Mouse (Mus musculus): ENCODE measurements around the gene Smim17. TPM values are rescaled to one million over a fixed set of nuclear protein-coding genes. Genes with fewer than 3 reads are reported as not detected.
A peak's percentile ranks its signal among the peaks of the same experiment; 100 is the strongest.
"Not testable (repeated sequence)": the region's sequence is repeated elsewhere in the genome, so short reads cannot be mapped to it uniquely, and the experiment has no call there.

Gene Smim17
- total RNA-seq, 2 experiments from 2014 or later, result not detected

- no peak for DNase-seq
Measured at GRCm38 (mm10) chr7:6415442-6415787, 16.9 kb downstream of the Smim17 start.

- DNase-seq, result no peak
Measured at GRCm38 (mm10) chr7:6419894-6420293, 21.4 kb downstream of the Smim17 start.

- DNase-seq, result no peak
Measured at GRCm38 (mm10) chr7:6429381-6429780, 30.9 kb downstream of the Smim17 start.

GRCm38 (mm10) chr7:6430342-6430741 is 31.8 kb downstream of the Smim17 start:
- peak; percentile 24 for DNase-seq

- DNase-seq, result no peak
Measured at GRCm38 (mm10) chr7:6438388-6438787, 39.9 kb downstream of the Smim17 start, which contains the start of gene Olfr1344. Olfr1344 (plus strand) TSS chr7:6438688.

- no peak for DNase-seq
Measured at GRCm38 (mm10) chr7:6441173-6441572, 42.7 kb downstream of the Smim17 start.

GRCm38 (mm10) chr7:6447771-6448170 is 49.3 kb downstream of the Smim17 start:
- no peak for DNase-seq

- DNase-seq, result no peak
Measured at GRCm38 (mm10) chr7:6455868-6456267, 57.4 kb downstream of the Smim17 start, which contains the start of gene Olfr1336. Olfr1336 (plus strand) TSS chr7:6456168.

- DNase-seq, result no peak
Measured at GRCm38 (mm10) chr7:6456399-6456798, 57.9 kb downstream of the Smim17 start.

- DNase-seq, result no peak
Measured at GRCm38 (mm10) chr7:6466951-6467350, 68.4 kb downstream of the Smim17 start, which contains the start of gene Olfr1346. Olfr1346 (plus strand) TSS chr7:6467101.

GRCm38 (mm10) chr7:6477633-6478032 is 79.1 kb downstream of the Smim17 start:
- DNase-seq, result not testable (repeated sequence)

Other genes with a start within 250 kb of the Smim17 start
- 10 to 100 TPM; 43.4 to 50.3 TPM for gene Zfp787, start 242.7 kb upstream of the Smim17 start, total RNA-seq (2021)
- gene Zfp444, start 226.5 kb upstream of the Smim17 start, total RNA-seq (2021), result 10 to 100 TPM; 11.8 to 15.2 TPM
- not detected for gene Galp, start 201.6 kb upstream of the Smim17 start, total RNA-seq (2021)
- not detected for gene Zscan5b, start 176.4 kb upstream of the Smim17 start, total RNA-seq (2021)
- not detected for gene Epp13, start 146.0 kb upstream of the Smim17 start, total RNA-seq (2021)
- gene Zfp667, start 112.1 kb upstream of the Smim17 start, total RNA-seq (2021), result 1 to 10 TPM; 1.5 to 1.9 TPM
- gene Zfp583, start 67.4 kb upstream of the Smim17 start, total RNA-seq (2021), result 1 to 10 TPM; 1.8 to 2.5 TPM
- gene Gm3854, start 55.0 kb upstream of the Smim17 start, total RNA-seq (2021), result under 1 TPM; 0.24 to 0.38 TPM
- gene Zfp78, start 35.4 kb upstream of the Smim17 start, total RNA-seq (2021), result 1 to 10 TPM; 1.5 to 2.4 TPM
- gene Zfp28, start 15.4 kb upstream of the Smim17 start, total RNA-seq (2021), result 1 to 10 TPM; 6.3 to 8.3 TPM
- not detected for gene Gm20715, start 11.6 kb downstream of the Smim17 start, total RNA-seq (2021)
- not detected for gene Olfr1344, start 40.0 kb downstream of the Smim17 start, total RNA-seq (2021)
- not detected for gene Olfr1336, start 57.5 kb downstream of the Smim17 start, total RNA-seq (2021)
- gene Olfr1346, start 68.4 kb downstream of the Smim17 start, total RNA-seq (2021), result not detected
- not detected for gene Olfr5, start 88.2 kb downstream of the Smim17 start, total RNA-seq (2021)
- gene Olfr1347, start 101.0 kb downstream of the Smim17 start, total RNA-seq (2021), result not detected
- not detected for gene Olfr1348, start 110.0 kb downstream of the Smim17 start, total RNA-seq (2021)
- not detected for gene Olfr1349, start 124.2 kb downstream of the Smim17 start, total RNA-seq (2021)
- not detected for gene Olfr1350, start 166.1 kb downstream of the Smim17 start, total RNA-seq (2021)